Mouse (Mus musculus) c-Kit-negative CD71-positive TER-119-positive erythroid progenitor cells, embryonic 14.5 days (primary cell): ENCODE data around the gene Mbnl1.

Experiments used
- DNase-seq: peaks from one replicate; pipeline ENCODE4 v3.0.0-alpha.2; 2013; ENCODE audit warnings: low read depth, low spot score

Gene Mbnl1

GRCm38 (mm10) chr3:60568801-60569568 is 96.4 kb downstream of the Mbnl1 start:
- DNase-seq = no peak

DNA sequence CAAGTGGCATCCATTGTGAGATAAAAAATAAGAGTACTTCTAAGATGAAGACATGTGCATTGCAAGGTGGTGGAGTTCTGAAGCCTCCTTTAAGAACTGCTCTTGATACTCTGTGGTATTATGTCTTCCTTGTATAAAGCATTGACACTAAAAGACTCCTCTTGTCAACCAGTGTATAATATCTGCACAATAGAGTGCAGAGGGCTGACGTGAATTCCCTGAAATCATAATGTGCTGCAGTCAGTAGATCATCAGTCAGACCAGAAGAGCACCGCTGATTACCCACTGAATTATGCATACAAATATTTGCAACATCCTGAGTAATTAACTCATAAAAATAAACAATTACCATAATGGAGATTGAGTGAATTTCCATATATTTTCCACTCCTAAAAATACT is 97.2 kb downstream of the Mbnl1 start:
- no peak for DNase-seq

DNA sequence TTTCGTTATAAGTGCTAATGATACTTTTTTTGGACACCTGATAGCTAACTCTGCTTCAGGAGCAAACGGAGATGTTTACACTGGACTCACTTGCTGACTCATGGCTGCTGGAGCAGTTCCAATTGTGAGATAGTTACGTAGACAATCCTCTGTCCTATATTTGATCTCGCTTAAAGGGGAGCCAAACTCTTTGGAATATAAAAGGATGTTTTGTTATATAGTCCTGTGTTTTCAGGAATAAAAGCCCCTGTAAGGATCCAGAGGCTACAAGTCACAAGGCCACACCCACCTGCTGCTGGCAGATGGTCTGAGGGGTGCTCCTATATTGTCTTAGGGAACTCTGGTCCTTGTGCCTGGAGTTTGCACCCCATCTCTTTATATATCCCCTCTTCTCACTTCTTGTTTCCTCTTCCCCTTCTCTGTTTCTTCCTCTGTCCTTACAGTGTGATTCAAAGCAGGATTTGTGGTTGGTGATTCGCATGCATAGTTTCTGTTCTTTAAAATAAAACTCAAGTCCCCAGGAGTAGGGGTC is 97.9 kb downstream of the Mbnl1 start:
- peak; percentile 93 for DNase-seq

GRCm38 (mm10) chr3:60571493-60571892 is 98.9 kb downstream of the Mbnl1 start:
- no peak for DNase-seq

DNA sequence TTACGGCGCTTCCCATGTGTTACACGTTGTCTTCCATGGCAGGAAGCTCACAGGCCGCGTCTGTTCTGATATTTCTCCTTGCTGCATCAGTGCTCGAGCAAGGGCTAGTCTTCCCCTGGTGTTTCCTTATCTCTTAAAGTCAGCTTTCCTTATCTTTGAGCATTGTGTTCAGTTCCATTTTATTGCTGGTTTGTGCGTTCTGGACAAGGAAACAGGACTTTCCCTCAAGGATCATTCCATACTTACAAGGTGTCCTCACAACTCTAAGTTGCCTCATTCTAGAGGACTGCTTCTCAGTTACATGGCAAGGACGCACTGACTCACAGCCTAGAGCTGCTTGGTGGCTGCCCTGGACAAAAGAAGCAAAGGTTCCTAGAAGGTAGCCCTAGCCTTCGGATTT is 101.6 kb downstream of the Mbnl1 start:
- DNase-seq = no peak

- no peak for DNase-seq
These were observed 102.4 kb downstream of the Mbnl1 start for GRCm38 (mm10) chr3:60574849-60575524.

DNA sequence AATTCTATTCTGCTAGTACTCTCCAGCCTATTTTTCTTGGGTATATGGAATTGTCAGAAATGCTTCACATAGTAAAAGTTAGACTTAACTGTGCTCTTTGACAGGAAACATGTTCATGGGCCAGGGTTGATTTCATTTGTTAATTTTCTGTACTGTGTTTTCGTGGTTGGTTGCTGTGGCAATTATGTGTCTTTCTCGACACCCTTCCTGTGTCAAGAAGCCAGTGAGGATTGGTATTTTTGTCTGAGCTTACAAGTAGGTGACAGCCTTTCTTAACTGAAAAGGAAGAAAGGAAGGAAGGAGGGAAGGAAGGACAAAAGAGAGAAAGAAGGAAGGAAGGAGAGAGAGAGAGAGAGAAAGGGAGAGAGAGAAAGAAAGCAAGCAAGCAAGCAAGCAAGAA is 103.3 kb downstream of the Mbnl1 start:
- DNase-seq = no peak

DNA sequence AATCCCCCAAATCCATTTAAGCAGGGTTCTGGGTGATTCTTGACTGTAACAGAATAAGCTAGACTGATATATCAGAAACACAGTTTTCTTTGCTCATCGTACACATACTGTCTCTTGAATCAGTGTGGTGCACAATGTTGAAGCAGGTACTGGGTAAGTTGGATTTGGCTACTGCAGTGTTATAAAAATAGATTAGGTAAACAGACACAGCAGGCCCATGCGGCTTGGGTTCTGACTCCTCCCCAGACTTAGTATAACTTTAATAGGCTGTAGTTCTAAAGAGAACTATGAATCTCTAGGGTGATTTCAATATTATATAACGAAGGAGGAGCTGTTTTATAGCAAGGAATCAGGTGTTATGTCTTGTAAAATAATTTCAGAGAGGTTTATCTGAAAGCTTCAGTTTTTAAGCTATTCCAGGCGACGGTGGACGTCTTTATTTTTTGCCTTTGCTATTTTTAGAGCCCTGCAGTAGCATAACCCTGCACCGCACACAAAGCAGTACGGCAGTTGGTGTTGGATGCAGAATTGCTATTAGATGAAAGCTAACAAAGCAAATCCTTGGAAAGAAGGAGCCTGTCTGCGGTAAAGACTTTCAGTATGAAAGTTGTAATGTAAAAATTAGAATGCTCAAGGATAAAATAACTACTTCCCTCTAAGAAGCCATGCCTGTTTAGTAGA is 103.9 kb downstream of the Mbnl1 start:
- DNase-seq = no peak

- DNase-seq = no peak
These were observed 107.2 kb downstream of the Mbnl1 start for GRCm38 (mm10) chr3:60579880-60580279.

- DNase-seq = no peak
These were observed 108.1 kb downstream of the Mbnl1 start for GRCm38 (mm10) chr3:60580699-60581098.

DNA sequence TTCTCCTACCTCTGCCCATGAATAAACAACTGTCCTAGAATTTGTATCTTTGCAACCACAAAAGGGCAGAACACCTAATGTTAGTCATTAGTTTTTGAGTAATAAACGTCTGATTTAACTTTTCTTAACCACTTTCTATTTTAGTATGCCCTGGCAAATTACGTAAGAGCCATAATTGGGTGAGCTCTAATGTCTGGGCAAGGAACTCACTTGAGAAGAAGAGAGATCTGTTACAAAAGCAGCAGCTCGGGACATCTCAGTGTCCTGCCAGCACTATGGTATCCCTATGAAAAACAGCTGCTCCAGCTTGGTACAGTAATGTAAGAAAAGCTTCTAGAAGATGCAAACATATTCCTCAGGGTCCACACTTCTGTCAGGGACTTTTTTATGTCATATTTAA is 109.5 kb downstream of the Mbnl1 start:
- DNase-seq = no peak

- DNase-seq = no peak
These were observed 110.0 kb downstream of the Mbnl1 start for GRCm38 (mm10) chr3:60582620-60583019.

DNA sequence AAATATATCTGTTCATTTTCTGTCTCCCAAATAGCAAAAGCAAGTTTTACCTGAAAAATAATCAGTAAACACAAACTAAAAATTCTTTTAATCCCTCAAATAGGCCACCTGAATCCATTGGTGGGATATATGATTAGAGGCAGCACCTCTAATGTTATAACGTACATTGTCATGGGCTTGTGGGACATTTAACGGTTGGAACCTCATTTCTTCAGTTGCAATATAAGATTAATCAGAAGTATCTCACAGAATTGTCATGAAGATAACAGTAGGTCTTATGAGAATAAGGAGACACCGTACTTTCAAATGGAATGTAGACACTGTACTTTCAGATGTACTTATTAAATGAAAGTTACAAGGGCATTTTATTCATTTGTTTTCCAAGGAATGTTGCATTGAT is 112.1 kb downstream of the Mbnl1 start:
- DNase-seq = no peak

- no peak for DNase-seq
These were observed 113.4 kb downstream of the Mbnl1 start for GRCm38 (mm10) chr3:60586046-60586445.

DNA sequence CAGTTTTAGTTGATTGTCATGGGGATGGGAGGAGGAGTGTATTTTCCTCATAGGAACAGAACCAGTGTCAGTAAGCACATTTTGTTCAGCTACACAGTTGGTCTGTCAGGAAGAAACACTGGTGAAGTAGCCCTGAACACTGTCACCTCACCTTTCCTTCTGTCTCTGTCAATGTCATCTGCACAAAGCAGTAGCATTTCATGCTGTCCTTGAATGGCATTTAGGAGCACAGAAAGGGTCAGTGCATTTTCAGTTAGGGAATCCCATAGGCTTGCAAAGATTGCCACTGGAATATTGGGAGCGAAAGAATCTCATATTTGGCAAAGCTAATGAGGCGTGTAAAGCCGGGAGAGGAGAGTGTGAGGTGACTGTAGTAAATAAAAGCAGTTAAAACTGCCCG is 114.5 kb downstream of the Mbnl1 start:
- no peak for DNase-seq

DNA sequence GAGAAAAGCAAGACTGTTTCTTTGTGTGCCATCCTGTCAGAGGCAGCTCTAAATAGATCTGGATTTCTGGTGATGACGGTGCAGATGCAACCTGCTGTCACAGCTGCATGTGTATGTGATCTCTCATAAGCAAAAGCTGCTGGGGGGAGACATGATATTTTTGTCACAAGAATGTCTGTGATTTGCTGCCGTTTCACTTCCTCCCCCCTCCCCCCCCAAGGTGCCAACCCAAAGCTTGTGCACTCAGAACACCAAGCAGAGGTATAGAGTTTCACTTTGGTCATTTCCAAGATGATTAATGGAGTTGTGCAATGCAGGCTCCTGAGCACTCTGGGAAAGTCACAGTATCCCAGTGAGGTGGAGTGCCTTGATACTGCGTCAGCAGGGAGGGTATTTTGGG is 116.7 kb downstream of the Mbnl1 start:
- no peak for DNase-seq

- no peak for DNase-seq
These were observed 123.0 kb downstream of the Mbnl1 start for GRCm38 (mm10) chr3:60595606-60596005.

DNA sequence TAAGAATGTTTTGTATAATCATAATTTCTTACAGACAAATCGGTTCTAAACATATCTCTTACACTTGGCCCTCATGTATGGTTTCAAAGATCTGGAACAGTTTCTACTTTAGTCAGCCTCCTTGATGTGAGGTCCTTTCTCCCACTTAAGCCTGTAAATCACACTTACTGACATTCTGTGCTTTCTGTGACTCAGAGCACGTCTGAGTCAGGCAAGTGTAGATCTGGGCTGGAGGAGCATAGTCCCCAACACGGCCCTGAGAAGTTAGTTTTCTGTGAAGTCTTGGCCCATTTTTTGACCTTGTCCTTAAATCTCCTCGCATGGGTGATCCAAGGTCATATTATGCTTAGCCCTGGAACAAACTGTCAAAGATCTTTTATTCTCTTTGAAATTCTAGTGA is 124.4 kb downstream of the Mbnl1 start:
- DNase-seq = no peak

DNA sequence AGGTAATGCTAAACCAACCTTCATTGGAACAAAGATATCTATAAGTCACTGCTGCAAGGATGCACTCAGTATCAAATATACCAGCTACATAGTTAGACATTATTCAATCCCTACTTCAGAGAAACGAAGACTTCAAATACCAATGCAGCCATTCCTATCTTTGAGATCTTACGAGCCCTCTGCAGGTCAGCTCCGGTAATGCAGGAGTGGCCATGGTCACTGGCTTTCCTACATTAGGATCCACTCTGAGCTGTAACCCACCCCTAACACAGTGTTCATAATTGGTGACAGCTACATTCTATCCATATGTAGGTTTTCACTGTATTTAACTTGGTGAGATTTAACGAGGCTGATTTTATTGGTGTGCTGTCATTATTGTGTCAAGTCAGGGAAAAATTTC is 129.1 kb downstream of the Mbnl1 start:
- DNase-seq = peak; percentile 74

GRCm38 (mm10) chr3:60602923-60603549 is 130.4 kb downstream of the Mbnl1 start:
- peak; percentile 57 for DNase-seq

DNA sequence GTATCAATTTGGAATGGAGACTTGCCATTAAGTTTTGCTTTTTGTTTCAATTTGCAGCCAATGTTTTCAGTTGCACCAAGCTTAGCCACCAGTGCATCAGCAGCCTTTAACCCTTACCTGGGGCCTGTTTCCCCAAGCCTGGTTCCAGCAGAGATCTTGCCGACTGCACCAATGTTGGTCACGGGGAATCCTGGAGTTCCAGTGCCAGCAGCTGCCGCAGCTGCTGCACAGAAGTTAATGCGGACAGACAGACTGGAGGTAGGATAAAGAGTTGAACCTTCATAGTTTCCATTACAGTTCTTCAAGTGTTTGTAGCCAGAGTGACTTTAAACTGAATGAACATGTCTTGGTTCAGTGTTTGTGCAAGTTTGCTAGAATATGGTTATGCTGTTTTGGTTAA is 131.0 kb downstream of the Mbnl1 start:
- no peak for DNase-seq

- DNase-seq = no peak
These were observed 131.6 kb downstream of the Mbnl1 start for GRCm38 (mm10) chr3:60604205-60604604.
